Mouse (Mus musculus): Measurements from ENCODE around the gene Gm10300. TPM values are rescaled to one million over a fixed set of nuclear protein-coding genes. Genes with fewer than 3 reads are reported as not detected.

Gene Gm10300
- polyA plus RNA-seq, 1 experiment = 0.11 TPM

- DNase-seq (ENCODE audit: low read depth in 1 of 2, low spot score in 2 of 2) = no peak
- peak overlapping the region; percentile 61 for H3K27ac ChIP-seq (ENCODE audit: insufficient read depth, low read length)
- no peak for TF ChIP-seq POLR2A (IDR thresholded peaks at IDR 0.05; ENCODE audit: low read depth, low read length)
- TF ChIP-seq CTCF (IDR thresholded peaks at IDR 0.05; ENCODE audit: extremely low read depth, insufficient read depth, insufficient read length, insufficient replicate concordance) = no peak
- no peaks in the 10 kb centered on the region for H3K27me3 ChIP-seq (ENCODE audit: control insufficient read depth, insufficient read depth, low read length)
- peaks cover 13% of the 10 kb centered on the region; the same call in 1 of the 2 replicates for H3K4me1 ChIP-seq (ENCODE audit: control insufficient read depth, insufficient read depth, insufficient read length)
- 80% methylated on average over 6 of the region's 6 CpGs for WGBS
- no peak overlapping the region for H3K4me3 ChIP-seq (ENCODE audit: extremely low read depth, insufficient read depth, insufficient read length)
- H3K36me3 ChIP-seq (ENCODE audit: control insufficient read depth, insufficient read depth, low read length) = no peaks in the 10 kb centered on the region
Observed at GRCm38 (mm10) chr4:132041471-132042332, 32.8 kb upstream of the Gm10300 start.

- H3K4me3 ChIP-seq (ENCODE audit: extremely low read depth, insufficient read depth, insufficient read length) = no peak overlapping the region
- H3K27me3 ChIP-seq (ENCODE audit: control insufficient read depth, insufficient read depth, low read length) = no peaks in the 10 kb centered on the region
- H3K36me3 ChIP-seq (ENCODE audit: control insufficient read depth, insufficient read depth, low read length) = no peaks in the 10 kb centered on the region
- TF ChIP-seq POLR2A (IDR thresholded peaks at IDR 0.05; ENCODE audit: low read depth, low read length) = no peak
- no peak for TF ChIP-seq CTCF (IDR thresholded peaks at IDR 0.05; ENCODE audit: extremely low read depth, insufficient read depth, insufficient read length, insufficient replicate concordance)
- DNase-seq (ENCODE audit: low read depth in 1 of 2, low spot score in 2 of 2) = no peak
- WGBS = 94% methylated on average over 3 of the region's 3 CpGs
- H3K27ac ChIP-seq (ENCODE audit: insufficient read depth, low read length) = no peak overlapping the region
- peaks cover 13% of the 10 kb centered on the region; the same call in 1 of the 2 replicates for H3K4me1 ChIP-seq (ENCODE audit: control insufficient read depth, insufficient read depth, insufficient read length)
Observed at GRCm38 (mm10) chr4:132043726-132044125, 30.8 kb upstream of the Gm10300 start.

- H3K36me3 ChIP-seq (ENCODE audit: control insufficient read depth, insufficient read depth, low read length) = no peaks in the 10 kb centered on the region
- no peaks in the 10 kb centered on the region for H3K4me1 ChIP-seq (ENCODE audit: control insufficient read depth, insufficient read depth, insufficient read length)
- no peaks in the 10 kb centered on the region for H3K27me3 ChIP-seq (ENCODE audit: control insufficient read depth, insufficient read depth, low read length)
- H3K4me3 ChIP-seq (ENCODE audit: extremely low read depth, insufficient read depth, insufficient read length) = peak overlapping the region; percentile 68
- TF ChIP-seq POLR2A (IDR thresholded peaks at IDR 0.05; ENCODE audit: low read depth, low read length) (no peak), CTCF (IDR thresholded peaks at IDR 0.05; ENCODE audit: extremely low read depth, insufficient read depth, insufficient read length, insufficient replicate concordance) (no peak)
- peak overlapping the region; percentile 48 for H3K27ac ChIP-seq (ENCODE audit: insufficient read depth, low read length)
- peak in 1 of 2 experiments; percentile 63 for DNase-seq (ENCODE audit: low read depth in 1 of 2, low spot score in 2 of 2)
- 5% methylated on average over 92 of the region's 95 CpGs for WGBS
Observed at GRCm38 (mm10) chr4:132048011-132048991, 26.2 kb upstream of the Gm10300 start.

- Histone ChIP-seq H3K4me1 (ENCODE audit: control insufficient read depth, insufficient read depth, insufficient read length) (no peaks in the 10 kb centered on the region), H3K27me3 (ENCODE audit: control insufficient read depth, insufficient read depth, low read length) (no peaks in the 10 kb centered on the region), H3K27ac (ENCODE audit: insufficient read depth, low read length) (peak overlapping the region; percentile 48), H3K4me3 (ENCODE audit: extremely low read depth, insufficient read depth, insufficient read length) (peak overlapping the region; percentile 68), H3K36me3 (ENCODE audit: control insufficient read depth, insufficient read depth, low read length) (no peaks in the 10 kb centered on the region)
- peak; percentile 58 to 82 for DNase-seq (ENCODE audit: low read depth in 1 of 2, low spot score in 2 of 2)
- under 1% methylated on average over 30 of the region's 46 CpGs for WGBS
- TF ChIP-seq CTCF (IDR thresholded peaks at IDR 0.05; ENCODE audit: extremely low read depth, insufficient read depth, insufficient read length, insufficient replicate concordance) = no peak
- TF ChIP-seq POLR2A (IDR thresholded peaks at IDR 0.05; ENCODE audit: low read depth, low read length) = no peak
Observed at GRCm38 (mm10) chr4:132048995-132049404, 25.5 kb upstream of the Gm10300 start.

- TF ChIP-seq CTCF (IDR thresholded peaks at IDR 0.05; ENCODE audit: extremely low read depth, insufficient read depth, insufficient read length, insufficient replicate concordance) = no peak
- no peak for TF ChIP-seq POLR2A (IDR thresholded peaks at IDR 0.05; ENCODE audit: low read depth, low read length)
- Histone ChIP-seq H3K4me3 (ENCODE audit: extremely low read depth, insufficient read depth, insufficient read length) (peak overlapping the region; percentile 68), H3K4me1 (ENCODE audit: control insufficient read depth, insufficient read depth, insufficient read length) (no peaks in the 10 kb centered on the region), H3K36me3 (ENCODE audit: control insufficient read depth, insufficient read depth, low read length) (no peaks in the 10 kb centered on the region), H3K27me3 (ENCODE audit: control insufficient read depth, insufficient read depth, low read length) (no peaks in the 10 kb centered on the region), H3K27ac (ENCODE audit: insufficient read depth, low read length) (no peak overlapping the region)
- WGBS = 19% methylated on average over 14 of the region's 15 CpGs
- no peak for DNase-seq (ENCODE audit: low read depth in 1 of 2, low spot score in 2 of 2)
Observed at GRCm38 (mm10) chr4:132049549-132050200, 24.8 kb upstream of the Gm10300 start.
